Mouse (Mus musculus): Measurements from ENCODE around the gene Rfx1.

GRCm38 (mm10) chr8:84044900-84045299, 21.7 kb upstream of the Rfx1 start, which contains the start of gene Rln3:
- TF ChIP-seq CTCF (IDR thresholded peaks at IDR 0.05) (no peak), EP300 (IDR thresholded peaks at IDR 0.05; ENCODE audit: insufficient read depth, low read depth, low read length) (no peak)

Measured in heart, adult 2 months (tissue).